Mouse (Mus musculus) mouse embryonic stem cell (cell line): Measurements from ENCODE around the gene Tnip3.

Experiments
- in situ Hi-C, 2 experiments: fragments of 300-500 bp; cut with MboI; formaldehyde crosslinking; loops; 1 replicate in 1 of 2; 3 replicates in 1 of 2; pipeline ENCODE4 v1.14.3; 2019 to 2020; ENCODE audit warnings: low sequenced_read_pairs in 2 of 2, low pct_unique_long_range_greater_than_20kb in 1 of 2, mixed read lengths in 1 of 2; ENCODE audit not compliant: unreplicated experiment in 1 of 2

Tnip3 gene

DNA sequence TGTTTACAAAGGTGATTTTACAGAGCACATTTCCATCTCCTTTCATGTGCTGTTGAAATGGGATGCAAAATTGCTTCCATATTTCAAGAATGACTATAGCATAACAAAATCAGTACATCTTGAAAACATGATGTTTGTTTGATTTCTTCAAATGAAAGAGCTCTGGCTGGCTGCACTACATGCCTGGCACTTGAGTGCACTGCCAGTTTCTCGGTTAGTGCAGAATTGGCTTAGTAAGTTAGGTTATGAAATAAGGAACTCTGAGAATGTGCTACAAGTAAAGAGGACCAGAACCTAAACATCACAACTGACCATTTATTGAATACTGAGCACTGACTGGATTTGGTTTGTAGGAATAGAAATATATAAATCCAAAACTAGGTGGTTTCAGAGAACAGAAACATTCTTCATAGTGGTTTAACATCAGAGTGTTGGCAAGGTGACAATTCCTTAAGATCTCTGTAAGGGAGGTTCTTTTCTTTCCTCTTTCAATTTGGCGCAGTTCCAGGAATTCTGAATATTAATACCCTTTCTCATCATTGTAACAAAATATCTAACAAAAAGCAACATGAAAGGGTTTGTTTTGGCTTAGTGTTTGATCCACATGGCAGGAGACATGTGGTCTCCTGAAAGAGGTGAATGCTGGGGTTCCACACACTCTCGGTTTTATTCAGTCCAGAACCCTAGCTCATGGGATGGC, 98.1 kb downstream of the Tnip3 start:
- in situ Hi-C loops, result no loop called here

DNA sequence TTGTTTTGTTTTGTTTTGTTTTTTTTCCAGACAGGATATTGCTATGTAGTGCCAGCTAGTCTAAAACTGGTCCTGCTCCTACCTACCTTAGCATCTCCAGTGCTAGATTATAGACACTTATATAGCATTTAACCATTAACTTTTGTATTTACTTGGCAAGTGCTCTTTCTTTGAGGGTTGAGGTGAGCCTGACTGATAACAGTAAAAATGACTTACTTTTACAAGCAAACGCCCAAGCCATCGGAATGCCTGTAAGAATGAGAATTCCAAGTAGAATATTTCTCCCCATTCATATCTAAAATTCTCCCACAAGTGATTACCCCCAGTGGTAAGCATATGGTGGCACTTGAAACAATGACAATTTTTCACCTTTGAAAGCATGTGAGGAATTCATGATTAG, 105.5 kb downstream of the Tnip3 start:
- in situ Hi-C loops, result no loop called here

DNA sequence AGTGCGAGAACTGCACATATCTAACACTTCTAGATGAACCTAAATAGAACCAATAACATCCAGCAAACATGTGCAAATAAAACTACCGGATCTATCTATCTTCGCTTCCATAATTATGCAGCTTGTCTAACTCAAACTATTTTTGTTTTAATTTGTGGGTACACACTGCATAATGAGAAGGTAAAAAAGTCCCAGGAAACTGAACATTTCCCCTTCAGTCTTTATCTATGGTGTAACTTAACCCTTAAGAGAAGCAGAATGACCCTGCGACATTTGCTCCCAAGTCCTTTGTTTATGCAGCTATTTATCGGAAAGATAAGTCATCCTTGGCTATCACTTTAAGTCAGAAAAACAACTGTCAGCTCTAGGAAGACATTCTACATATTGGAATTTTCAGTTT, 107.1 kb downstream of the Tnip3 start:
- in situ Hi-C loops, result no loop called here

- in situ Hi-C loops, result no loop called here
Measured at GRCm38 (mm10) chr6:65642431-65642830, 117.3 kb downstream of the Tnip3 start.

- in situ Hi-C loops, result no loop called here
Measured at GRCm38 (mm10) chr6:65644110-65644509, 119.0 kb downstream of the Tnip3 start.

GRCm38 (mm10) chr6:65646408-65646807, 121.3 kb downstream of the Tnip3 start:
- in situ Hi-C loops, result no loop called here

- in situ Hi-C loops, result no loop called here
Measured at GRCm38 (mm10) chr6:65647731-65648130, 122.6 kb downstream of the Tnip3 start.

- in situ Hi-C loops, result no loop called here
Measured at GRCm38 (mm10) chr6:65651376-65651775, 126.3 kb downstream of the Tnip3 start.

DNA sequence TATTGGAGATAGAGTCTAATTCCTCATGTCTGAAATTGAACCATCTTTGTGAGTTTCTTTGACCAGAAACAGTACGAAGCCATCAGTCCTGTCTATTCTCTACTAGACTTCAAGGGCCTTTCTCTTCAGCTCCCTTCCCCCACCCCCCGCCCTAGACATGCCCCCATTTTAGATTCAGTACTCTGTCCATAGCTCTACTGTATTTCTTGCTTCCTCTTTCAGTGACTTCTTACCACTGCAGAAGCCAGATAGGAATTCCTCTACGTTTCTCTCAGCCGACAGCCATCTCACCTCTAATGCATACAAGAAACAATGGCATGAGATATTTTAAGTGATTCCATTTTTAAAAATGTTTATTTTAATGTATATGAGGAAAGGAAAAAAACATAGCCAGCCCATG, 136.2 kb downstream of the Tnip3 start:
- in situ Hi-C loops, result no loop called here

DNA sequence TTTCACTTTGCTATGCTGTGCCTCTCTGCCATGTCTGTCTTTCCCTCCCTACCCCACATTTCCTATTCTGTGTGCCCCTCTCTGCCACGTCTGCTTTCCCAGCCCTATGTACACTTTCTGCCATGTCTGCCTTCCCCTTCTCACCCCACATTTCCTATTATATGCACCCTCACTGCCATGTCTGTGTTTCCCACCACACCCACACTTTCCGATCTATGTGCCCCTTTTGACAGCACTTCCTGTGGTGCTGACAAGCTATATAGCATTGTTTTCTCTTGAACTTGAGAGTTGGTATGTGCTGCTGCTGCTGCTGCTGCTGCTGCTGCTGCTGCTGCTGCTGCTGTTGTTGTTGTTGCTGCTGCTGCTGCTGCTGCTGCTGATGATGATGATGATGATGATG, 136.9 kb downstream of the Tnip3 start:
- in situ Hi-C loops, result no loop called here

DNA sequence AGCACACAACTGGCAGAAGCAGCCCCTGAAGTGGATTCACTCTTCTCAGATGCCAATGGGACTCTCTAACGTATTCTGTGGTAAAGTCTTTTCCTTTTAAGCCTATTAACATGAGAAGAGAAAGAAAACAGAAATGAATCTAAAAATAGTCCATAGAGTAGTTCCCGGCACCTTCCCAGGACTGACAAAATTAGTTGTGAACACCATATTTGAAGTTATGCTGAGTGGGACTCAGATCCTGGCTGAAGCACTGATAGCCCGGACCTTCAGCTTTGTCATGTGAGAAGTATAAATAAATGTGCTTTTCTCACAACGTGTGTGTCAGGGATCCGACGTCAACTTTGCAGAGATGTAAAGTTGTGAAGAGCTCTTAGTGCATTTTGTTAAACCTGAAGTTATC, 138.9 kb downstream of the Tnip3 start:
- in situ Hi-C loops, result no loop called here

DNA sequence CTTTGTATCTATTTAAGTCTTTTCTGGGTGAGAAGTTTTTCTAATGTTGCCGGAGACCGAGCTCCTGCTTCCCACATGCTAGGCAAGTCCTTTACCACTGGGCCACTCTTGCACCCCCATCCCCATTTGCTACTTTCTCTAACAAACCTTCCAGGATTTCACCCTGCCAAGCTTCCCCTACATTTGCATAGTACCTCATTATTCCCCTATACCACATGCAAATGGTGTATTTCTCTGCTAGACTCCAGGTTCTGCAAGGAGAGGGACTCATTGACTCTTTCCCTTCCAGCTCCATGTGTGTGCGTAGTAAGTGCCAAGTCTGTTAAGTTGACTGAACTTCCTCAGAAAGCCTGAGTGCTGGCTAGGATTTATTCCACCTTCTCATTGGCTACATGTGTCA, 141.2 kb downstream of the Tnip3 start:
- in situ Hi-C loops, result no loop called here

- in situ Hi-C loops, result no loop called here
Measured at GRCm38 (mm10) chr6:65669971-65670370, 144.9 kb downstream of the Tnip3 start.

- in situ Hi-C loops, result no loop called here
Measured at GRCm38 (mm10) chr6:65670981-65671411, 145.9 kb downstream of the Tnip3 start.

GRCm38 (mm10) chr6:65671451-65671850, 146.3 kb downstream of the Tnip3 start, which contains the start of gene Ndnf:
Gene Ndnf, plus strand, starts transcription at chr6:65671590.
- in situ Hi-C loops, result no loop called here

- in situ Hi-C loops, result no loop called here
Measured at GRCm38 (mm10) chr6:65672131-65673031, 147.3 kb downstream of the Tnip3 start.
